Mouse (Mus musculus) kidney, adult 11 months (tissue): ENCODE results near the gene Tnk2.
"Not testable (repeated sequence)": the region's sequence is repeated elsewhere in the genome, so short reads cannot be mapped to it uniquely, and the experiment has no call there.

Experiments
- DNase-seq: peaks from one replicate; pipeline ENCODE4 v3.0.0; 2022

Gene Tnk2

GRCm38 (mm10) chr16:32636871-32637521 lies 6.7 kb upstream of the Tnk2 start:
- no peak for DNase-seq

GRCm38 (mm10) chr16:32638476-32638875 lies 5.2 kb upstream of the Tnk2 start:
- peak; percentile 64 for DNase-seq

DNA sequence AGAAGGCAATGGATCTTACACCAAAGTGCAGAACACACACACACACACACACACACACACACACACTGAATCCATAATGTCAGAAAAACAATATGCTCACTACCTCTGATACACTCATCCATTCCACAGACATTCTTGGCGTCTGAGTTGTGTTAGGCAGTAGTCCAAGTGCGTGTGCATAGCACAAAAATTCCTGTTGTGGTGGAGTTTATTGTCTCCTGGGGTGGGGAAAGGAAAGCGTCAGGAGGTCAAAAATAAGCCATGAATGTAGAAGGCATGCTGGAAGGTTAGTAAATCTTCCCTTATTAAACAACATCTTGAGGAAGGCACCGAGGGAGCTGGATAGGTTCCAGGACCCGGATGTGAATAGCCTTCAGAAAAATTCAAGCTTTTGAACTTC lies 3.6 kb upstream of the Tnk2 start:
- DNase-seq: peak; percentile 36

DNA sequence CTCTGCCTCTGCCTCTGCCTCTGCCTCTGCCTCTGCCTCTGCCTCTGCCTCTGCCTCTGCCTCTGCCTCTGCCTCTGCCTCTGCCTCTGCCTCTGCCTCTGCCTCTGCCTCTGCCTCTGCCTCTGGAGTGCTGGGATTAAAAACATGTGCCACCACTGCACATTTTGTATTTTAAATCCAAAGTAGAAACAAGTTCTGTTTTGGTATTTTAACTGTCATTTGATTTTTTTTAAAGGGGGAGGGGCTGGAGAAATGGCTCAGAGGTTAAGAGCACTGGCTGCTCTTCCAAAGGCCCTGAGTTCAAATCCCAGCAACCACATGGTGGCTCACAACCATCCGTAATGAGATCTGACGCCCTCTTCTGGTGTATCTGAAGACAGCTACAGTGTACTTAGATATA lies 3.0 kb upstream of the Tnk2 start:
- not testable (repeated sequence) for DNase-seq

DNA sequence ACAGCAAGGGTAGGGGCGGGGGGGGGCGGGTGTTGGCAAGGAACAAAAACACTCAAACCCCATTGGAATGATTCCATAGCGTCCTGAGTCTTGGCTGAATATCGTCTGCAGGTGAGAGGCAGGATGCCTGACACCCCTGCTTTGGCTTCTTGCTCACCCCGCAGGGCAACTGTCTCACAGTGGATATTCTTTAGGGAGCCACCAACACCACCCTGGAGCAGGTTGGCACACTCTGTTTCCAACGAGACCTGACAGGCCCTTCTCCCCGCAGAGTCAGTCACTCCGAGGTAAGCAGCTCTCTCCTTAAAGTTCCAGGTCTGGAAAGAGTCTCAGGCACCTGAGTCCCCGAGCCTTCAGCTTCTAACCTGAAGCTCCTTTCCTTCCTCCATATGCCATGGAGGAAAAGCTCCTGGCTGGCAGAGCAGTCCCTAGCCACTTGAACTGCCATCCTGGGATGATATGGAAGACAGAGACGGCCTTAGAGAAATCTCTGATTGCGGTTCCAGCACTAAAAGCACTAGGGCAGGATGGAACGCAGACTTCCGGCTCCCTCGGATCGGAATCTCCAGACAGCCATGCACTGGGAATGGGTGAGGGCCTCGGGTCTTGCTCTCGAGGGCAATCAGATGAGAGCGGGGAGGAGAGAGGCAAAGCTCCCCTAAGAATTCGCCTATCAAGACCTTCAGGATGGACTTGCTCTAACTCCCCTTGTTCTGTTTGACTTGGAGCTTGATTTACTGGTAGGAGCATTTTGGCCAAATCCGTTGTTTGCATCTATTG lies 2.0 kb upstream of the Tnk2 start:
- DNase-seq: no peak

DNA sequence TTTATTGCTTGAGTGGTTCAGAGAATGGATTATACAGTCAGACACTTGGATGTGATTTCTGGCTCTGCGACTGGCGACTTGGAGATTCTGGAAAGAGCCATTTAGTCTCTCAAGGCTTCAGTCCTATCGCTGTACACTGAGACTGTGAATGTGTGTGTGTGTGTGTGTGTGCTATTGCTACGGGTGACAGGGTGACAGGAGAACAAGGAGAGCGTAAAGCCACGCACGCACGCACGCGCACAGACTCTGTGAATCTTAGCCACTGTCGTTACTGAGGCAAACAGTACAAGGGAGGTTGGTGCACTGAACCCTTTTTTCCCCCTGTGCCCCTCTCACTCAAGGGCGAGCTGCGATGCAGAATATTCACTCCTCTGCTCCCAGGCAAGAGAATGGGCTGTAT lies 1.4 kb upstream of the Tnk2 start:
- no peak for DNase-seq

DNA sequence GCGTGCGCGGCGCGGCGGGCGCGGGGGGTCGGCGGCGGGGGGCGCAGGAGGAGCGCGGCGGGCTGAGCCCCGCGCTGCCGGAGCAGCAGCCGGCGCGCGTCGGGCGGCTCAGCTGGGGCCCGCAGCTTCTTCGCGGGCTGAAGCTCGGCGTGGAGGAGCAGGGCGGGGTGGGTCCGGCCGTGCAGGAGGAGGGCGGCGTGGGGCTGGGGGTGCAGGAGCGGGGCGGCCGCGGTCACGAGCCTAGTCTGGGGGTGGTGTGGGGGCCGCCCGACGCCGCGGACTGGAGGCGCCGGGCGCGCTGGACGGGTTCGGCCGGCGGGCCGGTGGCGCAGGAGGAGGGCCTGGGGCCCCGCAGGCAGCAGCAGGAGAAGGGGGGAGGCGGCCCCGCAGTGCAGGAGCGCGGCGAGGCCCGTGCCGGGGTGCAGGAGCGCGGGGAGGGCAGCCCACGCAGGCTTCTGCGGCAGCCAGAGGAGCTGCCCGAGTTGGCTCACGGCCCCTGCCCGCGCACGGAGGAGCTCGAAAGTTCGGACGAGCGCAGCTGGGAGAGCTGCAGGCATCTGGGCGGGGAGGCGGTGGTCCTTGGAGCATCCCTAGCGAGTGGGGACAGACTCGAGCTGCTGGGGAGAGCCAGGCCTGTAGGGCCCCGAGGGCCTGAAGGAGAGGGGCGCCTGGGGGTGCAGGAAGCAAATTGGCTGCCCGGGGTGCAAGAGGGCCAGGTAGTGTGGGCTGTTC lies 561 bp downstream of the Tnk2 start:
- no peak for DNase-seq

DNA sequence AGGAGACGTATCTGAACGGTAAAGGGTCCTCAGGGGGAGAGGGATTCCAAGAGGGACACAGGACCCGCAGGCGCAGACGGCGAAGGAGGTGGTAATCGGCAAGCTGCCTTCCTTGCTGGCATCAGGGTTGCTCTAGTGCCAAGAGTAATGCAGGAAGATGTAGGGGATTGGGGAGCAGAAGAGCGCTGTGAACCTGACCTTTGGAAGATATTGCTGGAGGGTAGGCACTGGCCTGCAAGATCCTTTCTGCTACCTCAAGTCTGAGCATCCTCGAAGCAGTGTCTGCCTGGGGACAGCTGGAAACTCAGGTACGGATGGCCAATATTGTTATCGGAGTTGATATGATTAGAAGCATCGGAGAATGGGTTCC lies 1.1 kb downstream of the Tnk2 start:
- DNase-seq: no peak

DNA sequence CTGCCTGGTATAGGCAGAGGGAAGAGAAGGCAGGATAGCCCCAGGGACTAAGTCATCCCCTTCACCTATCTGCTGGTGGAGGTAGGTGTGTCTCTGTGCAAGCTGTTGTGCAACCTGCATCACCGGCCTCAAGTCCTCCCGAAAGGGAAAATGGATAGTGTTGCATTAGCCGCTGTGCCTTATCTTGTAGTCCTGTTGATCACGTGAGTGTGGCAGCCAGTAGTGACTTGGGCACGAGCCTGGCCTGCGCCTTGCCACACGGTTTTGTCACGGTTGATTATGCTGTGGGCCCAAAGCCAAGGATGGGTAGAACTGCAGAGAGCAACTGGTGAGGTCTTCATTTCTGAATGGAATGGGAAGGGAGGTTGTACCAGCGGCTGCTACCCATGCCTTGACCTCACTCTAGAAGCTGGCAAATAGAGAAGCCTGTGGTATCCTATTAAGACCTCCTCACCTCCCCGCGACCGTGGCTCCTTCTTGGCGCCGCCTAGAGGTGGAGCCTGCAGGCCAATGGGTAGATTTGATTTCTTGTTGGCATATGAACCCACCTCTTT lies 1.8 kb downstream of the Tnk2 start:
- peak; percentile 72 for DNase-seq

- no peak for DNase-seq
These were observed 2.3 kb downstream of the Tnk2 start for GRCm38 (mm10) chr16:32646014-32646413.

GRCm38 (mm10) chr16:32647712-32648111 lies 4.0 kb downstream of the Tnk2 start:
- DNase-seq: no peak

- no peak for DNase-seq
These were observed 6.8 kb downstream of the Tnk2 start for GRCm38 (mm10) chr16:32650461-32650860.

DNA sequence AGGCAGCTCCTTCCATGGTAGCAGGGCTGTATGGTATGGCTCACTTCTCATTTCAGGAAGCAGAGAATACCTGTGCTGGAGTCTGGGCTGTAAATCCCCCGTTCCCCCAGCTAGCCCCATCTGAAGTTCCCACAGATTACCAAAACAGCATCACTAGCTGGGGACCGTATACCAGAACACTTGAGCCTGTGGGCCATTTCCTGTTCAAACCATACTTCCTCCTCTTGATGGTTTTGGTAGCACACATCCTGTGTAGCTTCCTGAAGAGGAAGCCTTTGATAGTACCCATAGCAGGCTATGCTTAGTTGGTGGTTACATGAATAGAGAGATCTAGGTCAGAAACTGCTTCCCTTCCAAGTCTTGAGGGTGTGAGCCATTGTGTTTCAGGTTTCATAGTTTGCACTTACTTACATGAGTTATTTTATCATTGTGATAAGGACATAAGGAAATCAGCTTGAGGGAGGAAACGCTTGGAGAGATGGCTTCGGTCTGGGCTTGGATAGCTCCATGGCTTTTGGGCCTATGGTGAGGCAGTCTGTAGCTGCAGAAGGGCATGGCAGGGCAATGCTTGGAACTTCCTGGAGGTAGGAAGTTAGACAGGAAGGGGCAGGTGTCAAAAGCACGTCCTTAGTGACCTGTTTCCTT lies 7.4 kb downstream of the Tnk2 start:
- no peak for DNase-seq

GRCm38 (mm10) chr16:32654071-32654733 lies 10.5 kb downstream of the Tnk2 start:
- no peak for DNase-seq

- no peak for DNase-seq
These were observed 11.9 kb downstream of the Tnk2 start for GRCm38 (mm10) chr16:32655534-32655933.

GRCm38 (mm10) chr16:32656321-32656720 lies 12.6 kb downstream of the Tnk2 start:
- no peak for DNase-seq

GRCm38 (mm10) chr16:32656794-32657193 lies 13.1 kb downstream of the Tnk2 start:
- no peak for DNase-seq

DNA sequence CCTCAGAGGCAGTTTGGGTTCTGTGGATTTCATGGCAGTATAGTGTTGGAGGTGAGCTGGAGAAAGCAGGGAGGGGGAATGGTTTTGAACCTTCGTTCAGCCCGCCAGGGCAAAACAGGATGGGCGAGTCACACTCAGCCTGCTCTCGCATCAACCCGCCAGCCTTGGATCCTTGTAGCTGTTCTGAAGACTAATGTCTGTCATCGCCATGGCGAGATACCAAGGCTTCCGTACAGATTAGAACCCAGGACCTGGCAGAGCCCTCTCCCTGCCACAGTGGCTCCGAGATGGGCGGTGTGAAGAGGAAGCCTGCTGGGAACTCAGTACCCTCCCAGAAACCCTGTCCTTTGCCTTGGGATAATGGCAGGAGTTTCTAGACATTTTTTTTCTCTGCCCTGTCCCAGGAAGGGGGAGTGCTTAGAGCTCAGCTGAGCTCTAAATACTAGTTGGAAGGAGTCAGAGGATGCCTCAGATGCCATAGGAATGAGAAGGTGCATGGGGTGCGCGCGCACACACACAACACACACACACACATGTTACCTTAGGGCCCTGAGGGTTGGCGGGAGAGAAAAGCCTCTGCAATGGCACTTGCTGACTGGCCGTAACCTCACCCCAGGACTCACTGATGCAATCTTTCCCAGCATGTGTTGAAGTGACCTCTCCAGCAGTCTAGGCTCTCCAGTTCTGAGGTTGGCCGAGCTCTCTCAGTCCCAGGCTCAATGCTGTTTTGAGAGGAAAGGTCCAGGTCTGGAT lies 14.0 kb downstream of the Tnk2 start:
- no peak for DNase-seq

GRCm38 (mm10) chr16:32658743-32659171 lies 15.1 kb downstream of the Tnk2 start:
- DNase-seq: no peak

DNA sequence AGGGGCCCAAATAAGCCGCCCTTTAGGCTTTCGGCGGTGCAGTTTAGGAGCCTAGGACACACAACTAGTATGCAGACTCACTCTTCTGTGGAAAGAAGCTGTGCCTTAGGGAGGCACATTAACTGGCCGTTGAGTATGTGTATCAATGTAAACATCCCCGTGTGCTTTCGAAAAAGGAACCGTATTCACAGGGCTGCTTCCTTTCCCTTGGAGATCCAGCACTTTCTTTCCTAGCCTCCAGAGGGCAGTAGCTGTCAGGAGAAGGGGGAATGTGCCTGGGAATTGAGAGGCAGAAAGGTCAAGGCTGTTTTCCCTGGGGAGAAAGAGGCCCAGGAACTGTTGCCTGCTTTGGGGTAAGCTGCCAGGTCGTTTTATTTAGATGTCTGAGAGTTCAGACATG lies 15.7 kb downstream of the Tnk2 start:
- peak; percentile 60 for DNase-seq

GRCm38 (mm10) chr16:32660095-32660494 lies 16.4 kb downstream of the Tnk2 start:
- DNase-seq: no peak
